Mouse (Mus musculus): ENCODE measurements around the gene Dglucy. TPM values are rescaled to one million over a fixed set of nuclear protein-coding genes. Genes with fewer than 3 reads are reported as not detected.

Dglucy gene
- 27.8 and 30.7 TPM in 2 replicates for total RNA-seq (2023)

DNA sequence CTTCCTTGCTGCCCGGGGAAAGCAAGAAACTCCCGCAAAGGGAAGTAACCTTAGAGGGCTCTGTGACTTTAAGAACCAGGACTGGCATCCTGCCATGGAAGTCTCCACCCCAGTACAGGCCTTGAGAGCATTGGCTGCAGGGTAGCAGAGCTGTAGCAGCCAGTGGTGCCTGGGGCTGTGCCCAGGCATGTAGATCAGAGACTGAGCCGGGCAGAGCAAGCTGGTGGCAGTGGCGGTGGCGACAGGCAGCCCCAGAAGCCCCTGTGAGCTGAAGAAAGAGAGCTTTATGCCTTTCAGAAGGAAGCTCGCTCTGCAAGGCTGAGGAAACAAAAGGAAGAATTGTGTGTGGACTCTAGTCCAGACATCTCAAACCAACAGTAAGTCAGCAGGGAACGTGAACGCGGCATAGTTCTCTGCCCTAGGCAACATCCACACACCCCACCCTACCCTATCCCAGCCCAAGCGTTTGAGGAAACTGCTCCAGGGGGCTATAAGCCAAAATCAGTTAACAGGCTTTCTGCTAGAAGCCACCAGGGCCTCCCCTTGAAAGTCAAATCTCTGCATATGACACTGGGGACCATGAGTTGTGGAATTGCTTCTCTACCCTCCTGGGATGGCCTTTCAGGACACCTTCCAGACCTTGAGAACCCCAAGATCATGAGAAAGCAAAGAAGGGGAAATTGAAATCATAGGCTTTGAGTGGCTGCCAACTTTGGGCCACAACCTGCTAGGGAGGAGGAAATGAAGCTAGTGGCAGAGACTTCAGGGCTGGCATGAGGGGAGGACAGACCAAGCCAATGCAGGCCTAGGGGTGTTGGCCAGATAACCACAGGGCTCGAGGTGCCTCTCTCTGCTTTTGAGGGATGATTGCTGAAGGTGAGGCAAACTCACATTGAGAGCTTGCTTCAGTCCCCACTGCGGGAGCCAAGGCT is at the start of gene Dglucy:
TSS of gene Dglucy (plus strand) at position 124 of the 932 bp plus-strand sequence.

GRCm38 (mm10) chr12:100907598-100908297 is 128.9 kb downstream of the Dglucy start, which contains the start of gene Gpr68:
TSS of gene Gpr68 (minus strand) at chr12:100908198.

Other genes starting within 250 kb of the Dglucy start
- 32.3 and 36.3 TPM in 2 replicates for gene Rps6ka5, start 52.1 kb upstream of the Dglucy start, total RNA-seq (2023)
- 0.98 and 2.5 TPM in 2 replicates for gene Gpr68, start 129.1 kb downstream of the Dglucy start, total RNA-seq (2023)
- 263 and 357 TPM in 2 replicates for gene Ccdc88c, start 250.0 kb downstream of the Dglucy start, total RNA-seq (2023)